Mouse (Mus musculus) midbrain, embryonic 11.5 days (tissue): ENCODE results near the gene Npff. TPM values are rescaled to one million over a fixed set of nuclear protein-coding genes. Genes with fewer than 3 reads are reported as not detected.
A peak's percentile ranks its signal among the peaks of the same experiment; 100 is the strongest.

Experiments used
- ATAC-seq: fragments of 200-750 bp; cut with Nextera tagmentation; 2 replicates; pipeline ENCODE4 v1.8.0; 2017; ENCODE audit warnings: moderate TSS enrichment, moderate library complexity; ENCODE audit not compliant: low FRiP score
- DNase-seq: peaks from one replicate; pipeline ENCODE4 v3.0.0; 2015; ENCODE audit warnings: low spot score; ENCODE audit errors: missing footprints
- H3K27ac ChIP-seq: fragments of 300-500 bp; sonication (generic); 2 replicates; pipeline ENCODE4 v1.5.1; 2014; ENCODE audit warnings: low read depth, low read length
- H3K27me3 ChIP-seq: fragments of 300-500 bp; sonication (generic); 2 replicates; pipeline ENCODE4 v1.6.1; 2014; ENCODE audit warnings: mild to moderate bottlenecking, low read length, moderate library complexity, mixed read lengths; ENCODE audit not compliant: control insufficient read depth, insufficient read depth
- H3K36me3 ChIP-seq: fragments of 300-500 bp; sonication (generic); 2 replicates; pipeline ENCODE4 v1.6.1; 2014; ENCODE audit warnings: mild to moderate bottlenecking, low read length, moderate library complexity, mixed read lengths; ENCODE audit not compliant: control insufficient read depth, insufficient read depth
- H3K4me1 ChIP-seq: fragments of 300-500 bp; sonication (generic); 2 replicates; pipeline ENCODE4 v1.6.1; 2014; ENCODE audit warnings: low read length; ENCODE audit not compliant: control insufficient read depth, insufficient read depth
- H3K4me2 ChIP-seq: fragments of 300-500 bp; sonication (generic); 2 replicates; pipeline ENCODE4 v1.6.1; 2014; ENCODE audit warnings: mild to moderate bottlenecking, moderate library complexity
- H3K4me3 ChIP-seq: fragments of 300-500 bp; sonication (generic); 2 replicates; pipeline ENCODE4 v1.5.1; 2014; ENCODE audit warnings: low read depth, low read length
- H3K9ac ChIP-seq: fragments of 300-500 bp; sonication (generic); 2 replicates; pipeline ENCODE4 v1.6.1; 2014; ENCODE audit warnings: low read length
- H3K9me3 ChIP-seq: fragments of 300-500 bp; sonication (generic); 2 replicates; pipeline ENCODE4 v1.6.1; 2016; ENCODE audit warnings: low read length; ENCODE audit not compliant: control insufficient read depth
- WGBS: fragments of 180-500 bp; shearing (Covaris S2); extraction: QIAGEN DNeasy Blood & Tissue Kit; methylation state at CpG from one replicate; pipeline ENCODE4 v1.1.7; 2014; 5-methylcytosine and 5-hydroxymethylcytosine counted together
- polyA plus RNA-seq: library from polyadenylated mRNA; unstranded; fragments of >200 nt; fragmentation: Nextera tagmentation; extraction: Ambion mirVana; gene quantifications from 2 replicates; pipeline ENCODE4 v1.2.1, GENCODE M21; 2014

The Npff gene
- polyA plus RNA-seq, 1 experiment from 2014 or later = 0.98 TPM

DNA sequence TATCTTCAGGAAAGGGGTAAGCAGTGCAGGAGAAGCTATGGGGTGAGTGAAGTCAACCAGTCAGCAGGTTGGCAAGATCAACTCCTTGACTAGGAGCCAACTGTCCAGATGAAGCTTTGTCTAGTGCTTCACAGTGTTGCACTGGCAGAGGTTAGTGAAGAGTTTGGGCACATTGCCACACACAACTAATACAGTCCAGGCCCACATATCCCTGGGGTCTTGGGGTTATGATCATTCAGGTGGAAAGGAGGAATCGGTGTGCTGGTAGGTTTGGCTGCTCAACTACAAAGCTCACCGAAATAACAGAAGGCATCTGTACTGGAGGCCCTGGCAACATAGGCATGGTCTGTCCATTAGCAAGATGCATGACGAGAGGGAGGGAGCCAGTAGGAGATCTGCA, 22.7 kb upstream of the Npff start:
- ATAC-seq (no peak), DNase-seq (no peak)
- Histone ChIP-seq H3K36me3 (no peaks in the 10 kb centered on the region; the same call in 1 of the 2 replicates), H3K9me3 (no peaks in the 10 kb centered on the region), H3K27ac (no peak overlapping the region), H3K4me2 (no peak overlapping the region), H3K4me3 (no peak overlapping the region), H3K9ac (no peak overlapping the region), H3K27me3 (no peaks in the 10 kb centered on the region), H3K4me1 (no peaks in the 10 kb centered on the region)
- 96% methylated on average over 3 of the region's 3 CpGs for WGBS

DNA sequence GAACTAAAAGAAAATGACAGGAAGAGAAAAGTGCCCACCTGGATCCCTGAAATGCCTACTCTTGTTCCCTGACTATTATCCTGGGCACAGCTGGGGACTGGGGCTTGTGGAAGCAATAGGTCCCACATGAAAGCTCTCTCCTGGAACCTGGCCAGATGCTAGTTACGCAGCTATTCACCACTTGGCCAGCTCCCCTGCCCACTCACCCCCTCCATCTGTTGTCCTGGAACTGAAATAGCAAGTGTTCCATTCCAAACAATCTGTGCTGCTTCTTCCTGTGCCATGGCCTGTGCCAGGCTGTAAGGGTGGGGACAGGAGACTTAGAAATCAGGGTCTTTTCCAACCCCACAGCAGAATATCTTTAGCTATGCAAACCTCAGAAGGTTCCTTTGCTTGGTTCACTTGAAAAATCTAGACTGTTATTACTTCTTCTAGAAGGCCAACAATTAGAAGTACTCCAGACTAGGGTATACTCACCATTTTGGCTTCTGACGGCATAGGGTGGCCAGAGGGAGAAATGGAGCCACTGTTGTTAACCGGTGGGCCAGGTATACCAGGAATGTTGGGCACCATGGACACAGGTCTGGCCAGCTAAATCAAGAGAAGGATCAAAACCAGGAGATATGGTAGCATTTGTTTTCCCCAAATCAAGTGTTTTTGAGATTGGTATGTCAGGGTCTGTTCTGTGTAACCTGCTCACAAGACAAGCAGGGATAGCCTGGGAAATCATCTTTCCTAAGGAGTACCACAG, 22.1 kb upstream of the Npff start:
- Histone ChIP-seq H3K4me2 (no peak overlapping the region), H3K27ac (no peak overlapping the region), H3K9me3 (no peaks in the 10 kb centered on the region), H3K36me3 (no peaks in the 10 kb centered on the region; the same call in 1 of the 2 replicates), H3K27me3 (no peaks in the 10 kb centered on the region), H3K4me3 (no peak overlapping the region), H3K9ac (no peak overlapping the region), H3K4me1 (no peaks in the 10 kb centered on the region)
- DNase-seq (peak; percentile 51), ATAC-seq (no peak)
- 93% methylated on average over 3 of the region's 3 CpGs for WGBS

DNA sequence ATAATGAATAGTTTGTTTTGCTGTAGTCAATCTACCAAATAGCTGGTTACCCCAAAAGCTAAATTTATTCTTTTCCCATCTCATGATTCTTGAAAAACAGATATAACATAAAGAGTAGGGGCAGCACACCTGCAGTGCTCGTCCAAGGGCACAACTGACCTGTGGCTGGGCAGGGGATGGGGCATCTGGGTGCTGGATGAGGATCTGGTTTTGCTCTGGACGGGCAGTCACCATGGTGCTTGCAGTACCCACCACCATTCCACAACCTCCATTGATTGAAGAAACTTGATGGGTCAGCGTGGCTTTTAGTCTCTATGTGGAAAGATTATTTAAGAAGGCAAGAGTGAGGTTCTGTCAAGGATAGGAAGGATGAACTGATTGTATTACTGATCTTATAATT, 21.5 kb upstream of the Npff start:
- H3K27me3 ChIP-seq = no peaks in the 10 kb centered on the region
- no peaks in the 10 kb centered on the region for H3K9me3 ChIP-seq
- H3K4me1 ChIP-seq = no peaks in the 10 kb centered on the region
- no peak for ATAC-seq
- H3K4me2 ChIP-seq = no peak overlapping the region
- H3K27ac ChIP-seq = no peak overlapping the region
- no peaks in the 10 kb centered on the region; the same call in 1 of the 2 replicates for H3K36me3 ChIP-seq
- H3K9ac ChIP-seq = no peak overlapping the region
- DNase-seq = peak; percentile 64
- 87% methylated on average over 3 of the region's 3 CpGs for WGBS
- H3K4me3 ChIP-seq = no peak overlapping the region

DNA sequence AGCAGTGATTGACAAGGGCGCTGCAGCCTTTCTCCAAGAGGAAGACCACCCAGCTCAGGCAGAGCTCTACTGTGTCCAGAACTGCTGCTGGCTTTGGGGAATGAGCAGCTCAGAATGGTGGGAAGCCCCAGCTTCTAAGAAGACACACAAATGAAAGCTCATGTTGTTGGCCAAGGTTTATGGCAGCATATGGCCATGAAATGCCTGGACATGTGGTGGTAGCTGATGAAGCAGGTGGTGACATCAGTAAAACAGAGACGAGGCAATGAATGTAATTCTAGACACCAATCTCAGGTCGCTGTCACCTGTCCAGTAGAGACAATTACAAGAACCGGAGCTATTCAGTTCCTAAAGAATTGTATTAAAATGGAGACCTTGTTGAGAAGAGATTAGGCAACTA, 20.1 kb upstream of the Npff start:
- no peak overlapping the region for H3K27ac ChIP-seq
- no peak overlapping the region for H3K9ac ChIP-seq
- no peak overlapping the region for H3K4me3 ChIP-seq
- H3K27me3 ChIP-seq = no peaks in the 10 kb centered on the region
- peaks cover 5% of the 10 kb centered on the region; the same call in 1 of the 2 replicates for H3K36me3 ChIP-seq
- ATAC-seq = no peak
- H3K4me1 ChIP-seq = no peaks in the 10 kb centered on the region
- no peaks in the 10 kb centered on the region for H3K9me3 ChIP-seq
- no peak overlapping the region for H3K4me2 ChIP-seq
- DNase-seq = peak; percentile 12
- 89% methylated on average over 4 of the region's 4 CpGs for WGBS

DNA sequence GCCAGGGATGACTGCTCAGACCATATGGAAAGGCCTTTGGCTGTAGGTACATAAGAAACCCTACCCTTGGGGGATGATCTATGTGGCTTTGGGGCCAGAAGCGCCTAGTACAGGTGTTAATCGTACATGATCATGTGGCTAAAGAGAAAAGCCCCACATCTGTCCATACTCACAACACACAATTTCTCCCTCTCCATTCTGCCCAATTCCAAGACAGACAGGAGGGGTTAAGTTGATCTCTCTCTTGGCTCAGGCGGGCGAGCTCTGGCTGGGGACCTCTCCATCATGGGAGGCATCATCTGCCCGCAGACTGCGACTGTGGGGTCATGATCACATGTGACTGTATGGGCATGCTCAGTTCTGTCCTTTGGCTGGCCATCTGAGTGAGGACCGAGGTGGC, 9.2 kb upstream of the Npff start:
- Histone ChIP-seq H3K27ac (no peak overlapping the region), H3K4me2 (no peak overlapping the region), H3K4me1 (no peaks in the 10 kb centered on the region), H3K4me3 (no peak overlapping the region), H3K27me3 (no peaks in the 10 kb centered on the region), H3K9me3 (no peaks in the 10 kb centered on the region), H3K36me3 (peaks cover under 1% of the 10 kb centered on the region; the same call in 1 of the 2 replicates), H3K9ac (no peak overlapping the region)
- WGBS = 95% methylated on average over 7 of the region's 7 CpGs
- DNase-seq (peak; percentile 54), ATAC-seq (no peak)

DNA sequence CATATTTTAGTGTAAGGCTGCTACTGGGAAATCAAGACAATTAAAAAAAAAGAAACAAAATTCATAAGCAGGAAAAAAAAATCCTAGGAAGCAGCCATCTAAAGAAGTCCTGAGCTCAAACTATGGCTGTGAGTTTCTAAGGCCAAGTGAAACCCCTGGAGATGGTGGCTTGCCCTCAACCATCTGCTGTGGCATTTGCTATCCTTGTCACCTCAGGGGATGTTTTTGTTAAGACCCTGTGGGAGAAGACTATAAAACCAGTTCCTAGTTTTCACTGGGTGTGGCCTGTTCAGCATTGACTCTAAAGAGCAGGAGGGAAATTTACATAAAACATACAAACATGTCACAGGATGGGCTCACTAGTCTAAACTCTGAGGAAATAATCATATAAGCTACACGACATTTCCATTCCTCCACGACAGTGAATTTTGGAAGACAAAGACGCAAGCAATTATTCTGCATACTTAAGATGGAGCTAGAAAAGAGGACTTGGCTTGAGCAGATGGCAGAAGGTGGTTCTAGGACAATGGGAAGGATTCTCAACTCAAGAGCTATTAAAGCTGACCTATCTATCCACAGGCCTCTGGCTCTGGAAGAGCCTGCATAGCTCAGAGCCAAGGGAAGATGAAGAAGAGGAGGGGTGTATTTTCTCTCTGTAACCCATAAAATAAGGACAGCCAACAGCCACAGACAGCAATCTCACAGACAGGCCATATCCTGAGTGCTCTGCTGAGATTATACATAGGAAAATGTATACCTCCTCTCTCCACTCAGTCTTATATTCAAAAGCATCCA, 7.6 kb upstream of the Npff start:
- DNase-seq (peak; percentile 17), ATAC-seq (no peak)
- no peaks in the 10 kb centered on the region for H3K9me3 ChIP-seq
- H3K27ac ChIP-seq = no peak overlapping the region
- no peak overlapping the region for H3K4me2 ChIP-seq
- H3K27me3 ChIP-seq = no peaks in the 10 kb centered on the region
- H3K36me3 ChIP-seq = peaks cover 3% of the 10 kb centered on the region; the same call in 1 of the 2 replicates
- no peaks in the 10 kb centered on the region for H3K4me1 ChIP-seq
- 91% methylated on average over 3 of the region's 3 CpGs for WGBS
- H3K9ac ChIP-seq = no peak overlapping the region
- no peak overlapping the region for H3K4me3 ChIP-seq

DNA sequence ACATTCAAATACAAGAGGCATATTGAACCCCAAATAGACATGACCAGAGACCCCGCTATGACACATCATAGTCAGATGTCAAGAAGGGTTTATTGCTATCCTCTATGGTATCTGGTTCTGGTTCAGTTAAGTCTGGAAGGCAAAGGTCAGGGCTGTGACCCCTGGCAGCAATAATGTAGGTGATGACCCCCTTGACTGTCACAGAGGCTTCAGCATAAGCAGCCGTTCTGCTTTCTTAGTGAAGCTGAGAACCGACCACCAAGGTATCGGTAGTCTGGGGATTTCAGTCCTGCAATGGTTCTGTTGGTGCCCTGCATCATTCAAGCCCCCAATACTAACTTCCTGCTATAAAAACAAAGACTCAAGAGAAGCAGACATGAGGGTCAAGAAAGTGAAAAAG, 6.8 kb upstream of the Npff start:
- Histone ChIP-seq H3K9me3 (no peaks in the 10 kb centered on the region), H3K9ac (no peak overlapping the region), H3K4me3 (no peak overlapping the region), H3K36me3 (peaks cover 3% of the 10 kb centered on the region; the same call in 1 of the 2 replicates), H3K27me3 (no peaks in the 10 kb centered on the region), H3K4me2 (no peak overlapping the region), H3K4me1 (no peaks in the 10 kb centered on the region), H3K27ac (no peak overlapping the region)
- DNase-seq = peak; percentile 53
- ATAC-seq = no peak
- WGBS = 83% methylated on average over 4 of the region's 4 CpGs

DNA sequence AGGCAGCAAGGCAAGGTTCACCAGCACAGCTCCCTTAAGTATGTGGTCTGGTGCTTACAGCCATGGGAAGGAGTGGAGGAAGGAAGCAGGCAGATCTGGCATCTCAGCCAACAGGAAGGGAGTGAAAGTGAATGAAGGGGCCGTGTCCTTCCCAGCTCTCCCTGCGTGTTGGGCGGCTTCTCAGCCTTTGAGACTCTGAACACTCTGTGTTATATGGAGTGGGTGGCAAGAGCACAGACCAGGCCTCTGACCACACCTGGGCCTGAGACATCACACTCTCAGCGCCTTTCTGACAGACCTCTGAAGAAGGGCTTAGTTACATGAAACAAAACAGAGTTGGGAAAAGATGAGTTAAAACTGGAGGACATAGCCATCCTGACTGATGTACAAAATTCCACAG, 5.8 kb upstream of the Npff start:
- Histone ChIP-seq H3K4me3 (no peak overlapping the region), H3K27me3 (no peaks in the 10 kb centered on the region), H3K36me3 (peaks cover 3% of the 10 kb centered on the region; the same call in 1 of the 2 replicates), H3K27ac (no peak overlapping the region), H3K4me1 (no peaks in the 10 kb centered on the region), H3K9ac (no peak overlapping the region), H3K9me3 (no peaks in the 10 kb centered on the region), H3K4me2 (no peak overlapping the region)
- ATAC-seq (no peak), DNase-seq (peak; percentile 66)
- 87% methylated on average over 4 of the region's 4 CpGs for WGBS

DNA sequence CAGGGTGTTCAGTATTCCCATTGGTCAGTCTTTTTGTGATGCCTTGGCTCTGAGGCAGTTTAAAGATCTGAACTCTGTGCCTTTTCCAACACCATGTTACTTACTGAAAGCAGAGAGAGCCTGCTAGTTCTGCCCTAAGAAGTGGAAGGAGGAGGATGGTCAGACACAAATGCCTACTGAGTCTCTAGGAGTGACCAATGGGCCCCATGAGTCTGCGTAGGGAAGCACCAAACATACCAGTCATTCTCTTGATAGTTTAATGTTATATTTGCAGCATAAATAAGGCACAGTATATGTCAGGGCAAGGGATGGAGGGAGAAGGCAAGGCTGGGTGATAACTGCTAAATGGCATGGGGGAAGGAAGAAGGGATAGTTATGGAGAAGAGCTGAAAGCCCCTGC, 3.7 kb upstream of the Npff start:
- Histone ChIP-seq H3K4me3 (no peak overlapping the region), H3K9me3 (no peaks in the 10 kb centered on the region), H3K4me2 (no peak overlapping the region), H3K4me1 (no peaks in the 10 kb centered on the region), H3K27ac (no peak overlapping the region), H3K27me3 (no peaks in the 10 kb centered on the region), H3K9ac (no peak overlapping the region), H3K36me3 (peaks cover 3% of the 10 kb centered on the region; the same call in 1 of the 2 replicates)
- ATAC-seq (no peak), DNase-seq (peak; percentile 66)
- 95% methylated on average over 1 of the region's 1 CpGs for WGBS
